Mouse (Mus musculus) regulatory T cell (primary cell): ENCODE results near the gene Ano10.

Source experiments
- in situ Hi-C: fragments of 300-600 bp; cut with MboI, MseI; formaldehyde crosslinking; loops from one replicate; pipeline ENCODE4 v1.15.1; 2025; ENCODE audit warnings: high pct_unique_total_duplicates

Gene Ano10

DNA sequence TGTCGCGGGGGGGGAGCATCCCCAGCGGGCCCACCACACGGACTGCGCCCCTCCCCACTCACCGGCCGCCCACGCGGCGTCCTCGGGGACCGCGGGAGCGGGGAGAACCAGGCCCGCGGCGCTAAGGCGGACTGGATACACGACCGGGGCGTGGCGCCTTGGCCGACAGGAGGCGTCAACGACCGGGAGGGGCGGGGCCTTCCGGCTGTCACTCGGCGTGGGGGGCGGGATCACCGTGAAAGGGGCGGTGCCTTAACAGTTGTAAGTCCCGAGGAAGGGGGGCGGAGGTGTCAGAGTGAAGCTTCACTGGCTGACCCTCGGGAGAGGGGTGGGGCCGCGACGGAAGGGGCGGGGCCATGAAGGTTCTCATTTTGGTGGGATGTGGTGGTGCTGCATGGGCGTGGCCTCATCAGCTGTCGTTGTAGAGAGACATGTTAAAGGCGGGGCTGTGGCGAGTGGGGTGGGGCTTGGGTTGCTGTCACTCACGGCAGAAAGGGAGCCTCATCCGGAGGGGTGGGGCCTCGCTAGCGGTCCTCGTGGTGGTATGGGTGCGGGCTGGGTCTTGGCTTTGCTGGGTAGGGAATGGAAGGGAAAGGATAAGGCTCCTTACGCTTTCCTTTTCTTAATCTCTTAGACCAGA lies at the start of gene Ano10:
Gene Ano10 (minus strand): TSS at position 182 of the 640 bp plus-strand sequence.
- in situ Hi-C loops = no loop called here

DNA sequence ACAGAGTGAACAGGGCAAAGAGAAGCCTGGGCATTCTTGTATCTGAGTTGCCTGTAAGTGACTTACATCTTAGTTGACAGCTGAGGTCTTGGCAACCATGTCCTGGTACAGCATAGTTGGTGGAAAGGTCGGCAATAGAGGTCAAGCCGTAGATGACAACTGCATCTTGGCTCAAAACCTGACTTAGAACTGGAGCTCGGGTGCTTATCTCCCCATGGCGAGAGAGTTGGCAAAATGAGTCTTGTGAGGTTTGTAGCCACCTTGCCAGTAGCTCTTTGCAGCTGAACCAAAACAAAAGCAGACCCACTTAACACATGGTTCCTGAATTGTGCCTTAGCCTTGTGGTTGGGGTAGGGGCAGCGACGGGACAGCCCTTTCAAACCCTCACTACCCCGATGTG lies 49.2 kb upstream of the Ano10 start:
- in situ Hi-C loops = no loop called here

DNA sequence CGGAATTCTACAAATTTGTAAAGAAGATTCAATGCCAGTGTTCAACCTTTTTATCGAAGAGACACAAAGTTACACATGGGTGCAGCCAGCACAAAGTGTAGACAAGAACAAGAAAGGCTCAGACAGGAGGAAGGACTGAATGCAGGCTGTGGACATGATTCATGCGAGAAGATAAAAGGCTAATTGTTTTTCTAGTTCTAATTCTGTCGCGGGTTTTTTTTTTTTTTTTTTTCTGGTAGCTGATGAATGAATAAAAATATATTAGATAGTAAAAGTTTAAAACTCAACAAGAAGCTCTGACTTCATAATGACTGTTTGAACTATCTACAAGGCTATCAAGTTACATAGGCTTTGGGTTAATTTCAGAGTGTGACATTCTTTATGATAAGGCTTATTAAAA lies 45.7 kb upstream of the Ano10 start:
- in situ Hi-C loops = no loop called here

DNA sequence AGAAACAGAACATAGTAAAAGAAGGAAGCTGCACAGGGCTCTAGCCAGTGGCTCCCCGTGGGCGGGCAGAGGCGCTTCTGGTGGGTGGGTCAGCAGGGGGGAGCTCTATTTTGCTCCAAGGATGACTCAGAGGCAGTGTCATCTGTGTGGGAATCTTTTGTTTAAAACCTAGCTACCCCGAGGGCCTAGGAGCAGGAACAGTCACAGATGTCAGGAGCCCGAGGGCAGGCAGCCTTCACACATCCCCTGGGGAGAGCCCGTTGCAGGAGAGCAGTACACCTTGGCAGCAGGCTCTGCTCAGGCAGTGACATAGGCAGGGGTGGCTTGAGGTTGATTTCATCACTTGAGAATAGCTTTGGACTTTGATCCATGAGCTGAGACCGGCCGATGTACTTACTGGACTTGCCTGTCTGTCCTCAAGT lies 43.3 kb upstream of the Ano10 start:
- in situ Hi-C loops = no loop called here

DNA sequence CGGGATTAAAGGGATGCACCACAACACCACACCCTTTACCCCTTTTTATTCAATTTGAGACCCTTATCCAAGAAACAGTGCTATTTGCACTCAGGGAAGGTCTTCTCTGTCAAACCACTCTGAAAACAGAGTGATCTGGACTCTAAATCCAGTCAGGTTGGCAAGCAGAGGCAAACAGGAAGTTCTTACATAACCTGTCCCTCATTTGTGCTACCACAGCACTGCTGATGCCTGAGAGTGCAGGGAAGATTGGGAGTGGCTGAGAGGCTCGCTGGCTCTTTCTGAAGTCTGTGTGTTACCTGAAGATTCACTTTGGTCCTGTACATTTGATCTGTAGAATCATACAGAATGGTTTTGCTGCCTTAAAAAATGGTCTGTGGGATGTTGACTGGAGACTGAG lies 42.5 kb upstream of the Ano10 start:
- in situ Hi-C loops = no loop called here

DNA sequence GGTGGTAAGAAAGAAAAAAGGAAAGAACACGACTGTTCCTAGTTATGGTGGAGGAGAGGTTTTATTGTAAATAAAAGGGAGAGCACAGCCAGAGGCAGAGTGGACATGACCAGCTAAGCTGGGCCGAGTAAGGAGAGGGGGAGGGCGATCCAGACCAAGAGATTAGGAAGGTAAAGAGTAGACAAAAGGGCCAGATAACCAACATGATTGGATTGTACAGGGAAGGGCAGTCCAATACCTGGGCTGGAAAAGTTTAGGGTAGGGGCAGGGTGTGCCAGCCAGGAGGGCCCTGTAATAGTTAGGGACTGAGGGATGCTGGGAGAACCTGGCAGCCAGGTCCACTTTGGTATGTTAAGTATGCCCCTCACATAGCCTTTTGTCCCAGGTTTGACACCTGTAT lies 34.0 kb upstream of the Ano10 start:
- in situ Hi-C loops = no loop called here

DNA sequence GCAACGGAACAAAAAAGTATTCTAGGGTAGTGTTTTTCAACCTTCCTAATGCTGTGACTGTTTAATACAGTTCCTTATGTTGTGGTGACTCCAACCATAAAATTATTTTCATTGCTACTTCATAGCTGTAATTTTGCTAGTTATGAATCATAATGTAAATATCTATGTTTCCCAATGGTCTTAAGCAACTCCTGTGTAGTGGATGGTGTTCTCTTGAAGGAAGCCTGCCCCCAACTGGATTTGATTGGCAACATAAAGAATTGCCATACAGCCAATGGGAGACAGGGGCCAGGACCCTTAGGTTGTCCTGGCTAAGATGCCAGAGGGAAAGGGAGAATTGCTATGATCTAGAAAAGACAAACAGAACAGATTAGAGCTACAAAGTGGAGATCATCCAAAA lies 31.8 kb upstream of the Ano10 start:
- in situ Hi-C loops = no loop called here

DNA sequence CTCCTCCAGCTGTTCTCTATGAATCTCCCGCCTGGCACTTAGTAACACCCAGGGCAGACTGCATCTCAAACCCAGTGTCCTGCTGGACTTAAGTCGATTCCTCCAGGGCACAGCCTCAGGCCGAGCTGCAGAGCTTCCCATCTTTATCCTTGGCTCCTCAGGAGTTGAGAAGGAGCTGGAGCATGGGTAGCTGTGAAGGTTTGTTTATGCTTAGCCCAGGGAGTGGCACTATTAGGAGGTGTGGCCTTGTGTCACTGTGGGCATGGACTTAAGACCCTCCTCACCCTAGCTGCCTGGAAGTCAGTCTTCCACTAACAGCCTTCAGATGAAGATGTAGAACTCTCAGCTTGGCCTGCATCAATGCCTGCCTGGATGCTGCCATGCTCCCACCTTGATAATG lies 28.1 kb upstream of the Ano10 start:
- in situ Hi-C loops = no loop called here

DNA sequence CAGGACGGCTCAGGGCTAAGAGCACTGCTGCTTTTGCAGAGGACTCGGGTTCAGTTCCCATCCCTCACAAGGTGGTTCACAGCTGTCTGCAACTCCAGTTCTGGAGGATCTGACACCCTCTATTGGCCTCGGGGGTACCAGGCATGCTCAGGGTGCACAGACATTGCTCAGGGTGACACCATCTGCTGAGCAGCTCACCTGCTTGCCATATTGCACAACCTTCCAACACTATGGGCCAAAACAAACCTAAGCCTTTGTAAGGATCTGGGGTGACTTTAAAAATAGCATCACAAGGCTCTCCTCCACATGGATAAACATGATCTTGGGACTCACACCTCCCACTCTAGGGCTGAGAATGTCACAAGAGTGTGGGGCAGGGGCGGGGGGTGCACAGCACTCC lies 26.4 kb upstream of the Ano10 start:
- in situ Hi-C loops = no loop called here

DNA sequence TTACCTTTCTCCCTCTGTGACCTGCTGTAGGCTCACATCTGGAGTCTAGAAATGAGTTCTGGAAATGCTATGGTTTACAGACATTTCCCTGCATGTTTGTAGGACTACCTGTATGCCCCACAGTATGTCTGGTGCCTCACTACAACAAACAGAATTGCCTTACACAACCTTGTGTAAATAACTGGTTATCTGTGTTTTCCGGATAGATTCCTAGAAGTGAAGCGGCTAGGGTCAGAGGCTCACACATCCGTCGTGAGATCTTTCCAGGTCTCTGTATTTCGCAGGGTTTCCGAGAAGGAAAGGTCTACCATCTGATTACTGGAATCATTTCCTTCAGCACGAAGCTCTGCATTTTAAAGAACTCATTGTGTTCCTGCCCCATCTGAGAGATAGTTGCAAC lies 22.3 kb upstream of the Ano10 start:
- in situ Hi-C loops = no loop called here

DNA sequence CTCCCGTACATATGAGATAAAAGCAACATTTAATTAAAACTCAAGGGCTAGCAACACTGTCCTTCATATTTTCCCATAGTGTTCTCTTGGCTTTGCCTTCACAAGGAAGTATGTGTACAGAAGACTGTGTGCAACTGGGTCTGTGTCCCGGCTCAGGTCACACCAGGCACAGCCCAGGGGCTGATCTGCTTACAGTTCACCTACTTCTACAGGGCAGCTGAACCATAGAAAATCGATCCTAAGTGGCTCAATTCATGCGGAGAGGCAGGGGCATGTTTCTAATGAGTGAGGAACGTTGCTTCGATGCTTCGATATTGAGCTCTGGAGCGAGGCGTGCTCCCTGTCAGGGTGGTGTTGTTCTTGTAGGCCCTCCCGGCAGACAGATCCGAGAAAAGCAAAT lies 21.3 kb upstream of the Ano10 start:
- in situ Hi-C loops = no loop called here

DNA sequence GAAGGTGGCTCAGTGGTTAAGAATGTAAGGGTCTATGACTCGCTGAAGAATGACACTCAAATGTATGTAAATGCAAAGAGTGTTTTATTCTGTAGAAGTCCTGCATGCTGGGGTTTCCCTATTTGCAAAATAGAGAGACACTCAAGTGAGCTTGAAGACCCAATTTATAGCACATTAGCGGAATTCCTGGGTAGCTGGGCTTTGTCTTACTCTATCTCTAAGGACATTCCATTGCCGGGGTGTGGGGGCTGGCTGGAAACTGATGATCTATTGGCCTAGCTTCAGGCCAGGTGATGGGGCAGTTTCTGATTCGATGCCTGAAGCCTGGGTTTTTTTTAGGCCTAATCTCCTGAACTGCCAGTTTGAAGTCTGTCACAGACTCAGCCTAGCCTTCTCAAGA lies 20.7 kb upstream of the Ano10 start:
- in situ Hi-C loops = loop anchor here (5.0 kb wide), 1 partner anchor 108 kb away; no protein-coding TSS in a partner anchor

DNA sequence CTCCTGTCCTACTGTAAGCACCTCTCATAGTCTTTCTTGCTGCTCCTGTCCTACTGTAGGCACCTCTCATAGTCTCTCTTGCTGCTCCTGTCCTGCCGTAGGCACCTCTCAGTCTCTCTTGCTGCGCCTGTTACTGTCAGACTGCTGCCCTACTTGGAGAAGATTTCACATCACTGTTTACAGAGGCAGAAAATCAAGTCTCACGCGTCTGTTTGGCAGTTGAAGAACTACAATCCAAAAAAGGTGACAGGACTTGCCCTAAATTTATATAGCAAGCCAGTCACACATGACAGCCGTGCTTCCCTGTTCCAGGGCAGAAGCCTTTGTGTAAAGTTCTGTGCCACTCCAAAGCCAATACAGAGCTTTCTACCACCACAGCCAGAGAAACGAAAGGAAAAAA lies 20.2 kb upstream of the Ano10 start:
- in situ Hi-C loops = loop anchor here (5.0 kb wide), 1 partner anchor 107 kb away; no protein-coding TSS in a partner anchor

DNA sequence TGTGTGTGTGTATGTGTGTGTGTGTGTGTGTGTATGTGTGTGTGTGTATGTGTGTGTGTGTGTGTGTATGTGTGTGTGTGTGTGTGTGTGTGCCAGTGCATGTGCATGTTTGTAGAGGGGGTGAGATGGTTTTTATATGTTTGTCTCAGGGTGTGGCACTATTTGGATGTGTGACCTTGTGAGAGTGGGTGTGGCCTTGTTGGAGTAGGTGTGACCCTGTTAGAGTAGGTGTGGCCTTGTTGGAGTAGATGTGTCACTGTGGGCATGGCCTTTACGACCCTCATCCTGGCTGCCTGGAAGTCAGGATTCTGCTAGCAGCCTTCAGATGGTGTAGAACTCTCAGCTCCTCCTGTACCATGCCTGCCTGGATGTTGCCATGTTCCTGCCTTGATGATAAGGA lies 18.9 kb upstream of the Ano10 start:
- in situ Hi-C loops = loop anchor here (5.0 kb wide), 1 partner anchor 106 kb away; no protein-coding TSS in a partner anchor

DNA sequence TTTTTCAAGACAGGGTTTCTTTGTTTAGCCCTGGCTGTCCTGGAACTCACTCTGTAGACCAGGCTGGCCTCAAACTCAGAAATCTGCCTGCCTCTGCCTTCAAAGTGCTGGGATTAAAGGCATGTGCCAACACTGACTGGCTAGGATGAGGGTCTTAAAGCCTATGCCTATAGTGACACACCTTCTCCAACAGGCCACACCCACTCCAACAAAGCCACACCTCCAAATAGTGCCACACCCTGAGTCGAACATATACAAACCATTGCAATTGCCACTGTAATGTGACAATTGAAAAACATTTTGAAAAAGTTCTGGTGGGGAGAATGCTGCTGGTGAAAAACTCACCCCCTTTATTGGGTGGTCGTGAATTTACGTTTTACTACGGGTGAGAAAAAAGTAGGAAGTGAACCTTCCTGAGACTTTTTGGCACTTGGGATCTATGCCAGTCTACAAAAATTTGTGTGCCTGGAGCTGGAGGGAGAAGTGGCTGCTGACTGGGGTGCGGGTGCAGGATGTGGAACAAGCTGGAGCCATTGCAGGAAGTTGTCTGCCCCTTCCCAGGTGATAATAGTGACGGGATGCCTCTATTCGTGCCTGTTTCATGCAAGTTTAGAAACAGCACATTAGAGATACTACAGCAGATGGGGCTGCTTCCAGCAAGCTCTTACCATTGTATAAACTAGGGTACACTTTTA lies 18.2 kb upstream of the Ano10 start:
- in situ Hi-C loops = loop anchor here (5.0 kb wide), 1 partner anchor 105 kb away; no protein-coding TSS in a partner anchor

DNA sequence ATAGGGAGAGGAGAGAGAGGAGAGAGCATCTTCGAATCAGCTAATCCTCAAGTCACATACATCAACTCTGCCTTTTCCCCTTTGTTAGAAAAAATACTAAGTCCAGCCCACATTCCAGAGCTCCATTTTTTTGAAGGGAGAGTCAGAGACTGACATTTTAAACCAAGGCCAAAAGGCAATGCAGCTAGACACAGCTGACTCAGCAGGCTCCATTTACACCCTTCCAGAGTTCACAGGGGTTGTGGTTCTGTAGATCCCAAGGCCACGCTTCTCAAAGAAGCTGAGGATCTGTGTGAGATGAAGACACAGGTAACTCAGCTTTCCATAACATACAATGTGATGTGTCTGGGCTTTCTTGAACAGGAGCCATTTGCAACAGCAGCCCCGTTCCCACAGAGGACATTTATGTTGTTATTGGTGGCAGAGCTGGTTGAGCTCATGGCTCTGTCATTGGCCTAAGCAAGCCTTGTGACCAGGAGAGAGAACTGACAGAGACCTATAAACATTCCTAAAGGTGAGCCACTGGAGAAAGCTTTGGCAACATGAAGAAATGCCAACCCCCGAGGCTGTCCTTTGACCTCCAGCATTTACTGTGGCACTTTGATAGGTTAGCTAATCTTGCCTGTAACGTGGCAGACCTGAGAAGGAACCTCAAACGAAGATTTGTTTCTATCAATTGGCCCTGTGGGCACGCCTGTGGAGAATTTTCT lies 17.0 kb upstream of the Ano10 start:
- in situ Hi-C loops = loop anchor here (5.0 kb wide), 1 partner anchor 104 kb away; no protein-coding TSS in a partner anchor

DNA sequence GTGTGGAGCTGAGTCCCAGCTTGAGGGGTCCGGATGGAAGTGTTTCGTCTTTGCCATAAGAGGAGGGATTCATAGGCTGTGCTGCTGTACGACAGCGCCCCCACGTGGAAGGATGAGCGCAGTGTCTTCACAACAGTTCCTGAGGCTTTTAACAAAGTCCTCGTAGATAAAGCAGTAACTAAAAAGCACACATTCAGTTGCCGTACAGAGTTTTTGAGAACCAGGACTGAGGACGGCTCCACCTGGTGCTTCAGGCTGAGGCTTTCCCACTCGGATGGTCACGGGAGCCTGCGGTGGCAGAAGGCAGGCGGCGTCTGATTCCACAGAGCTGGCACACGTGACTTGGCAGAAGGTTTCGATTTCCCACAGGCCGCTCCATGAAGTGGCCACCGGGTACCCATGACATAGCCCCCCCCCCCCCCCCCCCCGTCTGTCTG lies 16.4 kb upstream of the Ano10 start:
- in situ Hi-C loops = loop anchor here (5.0 kb wide), 1 partner anchor 103 kb away; no protein-coding TSS in a partner anchor

DNA sequence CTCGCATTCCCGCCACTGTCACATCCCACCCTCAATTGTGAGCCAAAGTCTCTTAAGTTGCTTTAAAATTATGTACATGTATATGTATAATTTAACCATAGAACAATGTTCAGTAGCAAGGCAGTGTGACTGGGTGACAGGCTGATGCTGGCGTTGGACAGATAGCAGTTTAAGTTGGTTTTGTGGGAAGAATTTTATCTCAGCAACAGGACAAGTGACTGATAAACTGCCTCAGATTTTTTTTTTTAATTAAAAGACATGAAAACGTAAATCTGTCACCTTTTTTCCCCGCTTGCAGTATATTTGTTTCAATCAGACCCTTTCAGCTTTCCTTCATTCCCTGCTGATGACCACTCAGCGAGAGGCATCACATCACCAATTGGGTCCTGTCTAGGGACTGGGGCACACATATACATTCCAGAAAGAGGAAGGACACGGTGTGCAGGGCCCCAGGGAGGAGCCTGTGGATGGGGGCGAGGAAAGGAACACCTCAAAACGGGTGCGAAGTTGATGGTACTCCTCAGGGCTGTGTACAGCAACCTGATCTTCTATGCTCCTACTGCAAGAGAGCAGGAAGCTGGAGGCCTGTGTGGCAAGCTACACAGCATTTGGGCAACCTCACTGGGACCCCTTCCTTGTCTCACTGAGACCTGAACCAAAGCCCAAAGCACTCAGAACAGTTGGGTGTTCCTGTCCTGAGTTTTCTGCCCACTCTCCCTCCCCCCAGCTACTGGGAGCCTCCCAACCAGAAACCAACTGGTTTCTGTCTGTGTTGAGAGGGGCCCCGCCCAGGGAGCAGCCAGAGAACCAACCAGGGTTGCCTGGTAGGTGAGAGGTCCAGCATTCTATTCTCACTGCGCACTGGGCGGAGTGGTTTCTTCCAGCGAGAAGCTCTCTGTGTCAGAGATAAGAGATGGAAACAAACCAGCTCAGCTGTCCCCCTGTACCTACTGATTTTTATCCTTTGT lies 15.1 kb upstream of the Ano10 start:
- in situ Hi-C loops = loop anchor here (5.0 kb wide), 1 partner anchor 52 kb away; no protein-coding TSS in a partner anchor

DNA sequence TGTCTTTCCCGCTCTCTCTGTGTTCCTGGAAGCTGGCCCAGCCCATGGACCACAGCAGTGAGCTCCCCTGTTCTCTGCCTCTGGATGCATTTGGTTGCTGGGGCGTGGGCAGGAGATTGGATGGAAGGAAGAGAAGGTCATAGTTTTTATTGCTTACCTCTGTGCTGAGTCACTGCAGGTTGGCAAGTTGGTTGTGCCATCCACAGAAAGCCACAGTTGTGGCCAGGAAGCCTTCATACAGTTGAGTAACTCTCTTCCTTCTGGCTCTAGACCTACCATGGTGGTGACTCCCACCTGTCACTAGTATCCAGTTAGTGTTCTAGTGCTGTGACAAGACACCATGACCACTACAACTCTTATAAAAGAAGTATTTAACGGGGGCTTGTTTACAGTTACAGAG lies 11.1 kb upstream of the Ano10 start:
- in situ Hi-C loops = loop anchor here (5.0 kb wide), 1 partner anchor 48 kb away; no protein-coding TSS in a partner anchor

DNA sequence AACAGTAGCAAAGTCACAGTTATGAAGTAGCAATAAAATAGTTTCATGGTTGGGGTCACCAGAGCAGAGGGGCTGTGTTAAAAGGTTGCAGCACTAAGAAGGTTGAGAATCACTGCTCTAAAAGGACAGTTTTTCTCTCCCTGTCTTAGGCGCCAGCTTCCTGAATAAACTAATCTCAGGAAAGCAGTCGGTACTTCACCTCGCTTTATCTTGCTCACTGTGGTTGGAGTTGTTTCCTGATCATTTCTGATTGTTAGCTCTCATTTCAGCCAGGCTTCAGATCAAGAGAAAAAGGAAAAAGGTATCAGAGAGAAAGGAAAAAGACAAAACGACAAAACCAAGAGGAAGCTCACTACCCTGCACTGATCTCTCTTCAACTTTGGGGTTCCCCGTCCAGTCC lies 1.9 kb upstream of the Ano10 start:
- in situ Hi-C loops = no loop called here

DNA sequence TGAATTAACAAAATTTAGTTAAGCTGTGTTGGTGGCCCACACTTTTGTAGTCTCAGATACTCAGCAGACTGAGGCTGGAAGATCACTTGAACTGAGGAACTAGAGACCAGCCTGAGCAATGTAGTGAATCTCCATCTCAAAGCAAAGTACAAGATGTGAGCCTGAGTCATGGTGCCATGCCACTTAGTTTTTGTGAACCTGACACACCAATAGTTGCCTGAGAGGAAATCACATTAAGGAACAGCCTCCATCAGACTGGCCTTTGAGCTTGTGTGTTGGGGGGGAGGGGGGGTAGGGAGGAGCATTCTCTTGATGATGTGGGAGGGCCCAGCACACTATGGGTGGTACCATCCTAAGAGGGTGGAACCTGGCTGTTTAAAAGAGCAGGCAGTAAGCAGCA lies 1.2 kb upstream of the Ano10 start:
- in situ Hi-C loops = no loop called here
